Mouse (Mus musculus) heart, adult 2 months (tissue): ENCODE data around the gene Igfbp4.

Experiments used
- CTCF ChIP-seq: fragments of 200-600 bp; IDR thresholded peaks from 2 replicates; pipeline ENCODE4 v1.8.1; 2022; ENCODE audit warnings: antibody characterized with exemption, mild to moderate bottlenecking, moderate library complexity
- POLR2A ChIP-seq: fragments of 200-500 bp; IDR thresholded peaks from 2 replicates; pipeline ENCODE4 v1.6.1; 2011; ENCODE audit warnings: mild to moderate bottlenecking, low read depth, low read length, control low read depth; ENCODE audit not compliant: insufficient read depth

DNA sequence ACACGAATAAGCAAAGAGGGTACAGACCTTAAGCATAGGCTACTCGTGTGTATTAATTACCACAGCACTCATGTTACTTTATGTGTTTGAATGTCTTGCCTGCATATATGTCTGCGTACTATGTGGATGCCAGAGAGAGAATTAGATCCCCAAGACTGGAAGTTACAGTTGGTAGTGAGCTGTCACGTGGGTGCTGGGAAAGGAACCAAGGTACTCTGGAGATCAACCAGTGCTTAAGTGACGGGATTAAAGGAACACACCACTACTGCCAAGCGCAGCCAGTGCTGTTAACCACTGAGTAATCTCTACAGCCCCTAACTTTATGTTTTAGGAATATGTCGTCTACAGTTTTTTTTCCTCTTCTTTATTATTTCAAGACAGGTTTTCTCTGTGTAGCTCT is 45.1 kb upstream of the Igfbp4 start:
- TF ChIP-seq CTCF (no peak), POLR2A (no peak)
